Mouse (Mus musculus): Measurements from ENCODE around the gene Rin3.
"Not testable (repeated sequence)": the region's sequence is repeated elsewhere in the genome, so short reads cannot be mapped to it uniquely, and the experiment has no call there.

The Rin3 gene

GRCm38 (mm10) chr12:102282763-102283482 is at the start of gene Rin3:
Gene Rin3, plus strand, starts transcription at chr12:102283048.
- DNase-seq (ENCODE audit: low read depth, low spot score) = no peak

DNA sequence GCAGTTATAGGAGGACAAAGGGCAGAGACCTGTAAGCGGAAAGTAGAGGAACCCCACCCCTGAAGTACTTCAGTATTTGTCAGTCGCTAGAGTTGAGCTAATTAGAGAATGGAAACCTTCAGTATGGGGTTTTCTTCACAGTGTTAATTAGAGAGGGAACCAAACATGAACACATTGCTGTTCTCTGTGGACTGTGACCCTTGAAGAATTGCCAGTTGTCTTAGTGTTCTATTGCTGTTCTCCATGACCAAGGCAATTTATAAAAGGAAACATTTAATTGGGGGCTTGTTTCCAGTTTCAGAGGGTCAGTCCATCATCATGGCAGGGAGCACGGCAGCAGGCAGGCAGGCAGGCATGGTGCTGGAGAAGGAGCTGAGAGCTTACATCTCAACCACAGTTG is 47.3 kb upstream of the Rin3 start:
- no peak for DNase-seq (ENCODE audit: low read depth, low spot score)

- DNase-seq (ENCODE audit: low read depth, low spot score) = no peak
Observed at GRCm38 (mm10) chr12:102236317-102236716, 46.5 kb upstream of the Rin3 start.

DNA sequence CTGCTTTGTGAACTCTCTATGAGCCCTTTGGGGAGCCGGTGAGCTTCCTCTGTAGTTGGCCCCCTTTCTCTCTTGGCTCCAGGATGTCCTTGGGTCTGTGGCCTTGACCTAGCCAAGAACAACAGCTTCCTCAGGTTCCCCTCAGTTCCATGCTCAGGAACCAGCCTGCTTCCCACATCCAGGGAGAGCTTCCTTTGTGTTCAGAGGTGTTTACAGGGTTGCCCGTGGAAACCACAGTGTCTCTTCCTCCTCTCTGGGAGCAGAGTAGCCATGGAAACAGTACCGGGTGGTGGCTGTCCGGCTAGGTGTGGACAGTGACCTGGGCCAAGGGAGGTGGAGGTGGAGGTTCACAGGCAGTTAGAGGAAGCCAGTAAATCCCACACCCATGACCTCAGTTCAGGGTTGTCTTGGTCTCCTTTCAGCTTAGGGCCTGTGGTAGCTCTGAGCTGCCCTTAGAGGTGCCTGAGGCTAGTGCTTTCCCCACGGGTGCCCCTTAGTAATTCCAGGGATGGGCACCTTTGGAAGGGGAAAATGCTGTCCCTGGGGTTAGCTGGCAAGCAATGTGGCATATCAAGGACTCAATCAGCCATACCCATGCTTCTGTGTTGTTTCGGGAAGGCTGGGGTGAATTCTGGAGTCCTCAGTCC is 40.6 kb upstream of the Rin3 start:
- DNase-seq (ENCODE audit: low read depth, low spot score) = no peak

- DNase-seq (ENCODE audit: low read depth, low spot score) = no peak
Observed at GRCm38 (mm10) chr12:102243915-102244314, 38.9 kb upstream of the Rin3 start.

- DNase-seq (ENCODE audit: low read depth, low spot score) = no peak
Observed at GRCm38 (mm10) chr12:102246226-102246625, 36.6 kb upstream of the Rin3 start.

DNA sequence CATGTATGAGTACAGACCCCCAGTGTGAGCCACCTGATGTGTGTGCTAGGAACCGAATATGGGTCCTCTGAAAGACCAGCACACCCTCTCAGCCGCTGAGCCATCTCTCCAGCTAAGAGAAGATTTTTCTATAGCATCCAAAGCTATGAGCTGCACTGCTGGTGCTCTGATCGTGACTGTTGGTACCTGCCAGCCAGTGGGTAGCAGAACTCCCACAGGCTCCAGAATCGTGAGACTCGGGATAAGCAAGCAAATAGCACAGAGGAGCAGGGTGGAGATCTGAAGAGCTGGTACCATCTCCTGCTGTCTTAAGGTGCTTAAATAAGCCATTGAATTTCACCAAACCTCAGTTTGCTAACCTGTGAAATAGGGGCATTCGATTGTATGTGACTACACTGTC is 34.7 kb upstream of the Rin3 start:
- no peak for DNase-seq (ENCODE audit: low read depth, low spot score)

DNA sequence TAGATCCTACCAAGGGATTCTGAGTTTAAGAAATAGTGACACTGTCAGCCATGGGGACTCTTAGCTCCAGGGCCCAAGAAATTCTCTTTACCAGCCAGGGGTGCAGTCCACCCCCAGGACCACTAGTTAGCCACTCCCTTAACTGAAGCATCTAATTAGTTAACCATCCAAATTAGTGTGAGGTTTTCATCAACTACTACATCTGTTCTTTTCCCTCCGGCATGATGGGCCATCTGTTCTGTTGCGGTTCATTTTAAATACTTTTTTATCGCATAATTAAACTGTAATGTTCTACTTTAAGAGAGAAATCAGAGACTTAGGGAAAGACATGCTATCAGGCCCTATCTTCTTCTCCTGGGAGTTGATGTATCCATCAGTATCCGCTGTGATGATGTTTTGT is 32.5 kb upstream of the Rin3 start:
- DNase-seq (ENCODE audit: low read depth, low spot score) = no peak

DNA sequence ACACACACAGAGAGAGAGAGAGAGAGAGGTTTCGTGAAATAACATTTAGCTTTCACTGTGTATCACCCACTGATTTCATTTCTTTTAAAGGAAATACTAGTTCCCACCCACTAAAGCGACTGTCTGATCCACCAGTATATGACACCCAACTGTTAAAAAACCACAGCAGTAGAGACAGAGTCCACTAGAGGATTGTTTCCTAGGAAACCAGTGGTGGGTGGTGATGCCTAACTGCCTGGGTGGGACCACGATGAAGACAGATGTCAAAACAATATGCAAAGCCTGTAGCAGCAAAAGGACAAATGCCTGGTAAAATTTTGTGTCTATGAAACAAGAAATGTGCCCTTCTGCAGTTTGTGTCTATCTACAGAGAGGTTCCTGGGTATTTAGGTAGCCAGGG is 31.8 kb upstream of the Rin3 start:
- DNase-seq (ENCODE audit: low read depth, low spot score) = no peak

- DNase-seq (ENCODE audit: low read depth, low spot score) = no peak
Observed at GRCm38 (mm10) chr12:102251985-102252384, 30.9 kb upstream of the Rin3 start.

- no peak for DNase-seq (ENCODE audit: low read depth, low spot score)
Observed at GRCm38 (mm10) chr12:102252525-102252924, 30.3 kb upstream of the Rin3 start.

DNA sequence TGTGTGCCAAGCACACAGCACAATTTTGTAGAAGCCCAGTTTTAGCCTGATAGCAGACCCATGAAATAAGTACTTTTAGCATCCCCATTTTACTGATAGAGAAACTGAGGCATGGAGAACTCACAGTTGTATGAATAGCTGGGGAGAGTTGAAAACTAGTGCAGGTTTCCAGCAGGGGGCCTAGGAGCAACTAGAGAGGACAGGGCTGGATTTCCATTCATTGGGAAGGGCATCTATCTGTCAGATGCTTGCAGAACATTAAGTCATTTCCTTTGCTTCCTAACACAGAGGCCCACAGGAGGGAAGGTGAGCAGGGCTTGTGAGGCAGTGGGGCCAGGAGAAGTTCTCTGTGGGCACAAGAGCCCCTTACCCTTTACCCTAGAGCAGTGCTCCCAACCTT is 27.8 kb upstream of the Rin3 start:
- DNase-seq (ENCODE audit: low read depth, low spot score) = no peak

DNA sequence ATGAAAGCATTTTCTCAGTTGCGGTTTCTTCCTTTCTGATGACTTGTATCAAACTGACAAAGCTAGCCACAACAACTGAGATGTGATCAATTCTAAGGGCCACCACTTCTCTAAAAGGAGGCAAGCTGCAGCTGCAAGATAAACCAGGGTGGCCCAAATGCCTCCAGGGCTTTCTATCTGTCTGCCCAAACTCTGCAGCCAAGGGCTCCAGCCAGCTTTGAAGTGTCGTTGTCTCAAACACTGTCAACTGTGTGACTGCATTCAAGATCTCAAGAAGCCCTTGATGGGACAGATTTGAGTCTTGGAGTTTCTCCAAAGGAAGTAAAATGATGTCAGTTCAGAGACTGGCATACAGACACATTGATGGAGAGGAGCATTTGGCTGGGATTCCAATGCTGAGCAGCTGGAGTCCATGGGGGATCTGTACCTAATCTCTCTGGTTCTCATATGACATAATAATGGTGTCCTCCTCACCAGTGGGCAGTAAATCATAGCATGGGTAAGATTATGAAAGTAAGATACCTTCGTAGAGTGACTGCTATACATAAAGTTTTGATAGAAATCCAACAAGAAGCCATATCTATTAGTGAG is 24.2 kb upstream of the Rin3 start:
- no peak for DNase-seq (ENCODE audit: low read depth, low spot score)

DNA sequence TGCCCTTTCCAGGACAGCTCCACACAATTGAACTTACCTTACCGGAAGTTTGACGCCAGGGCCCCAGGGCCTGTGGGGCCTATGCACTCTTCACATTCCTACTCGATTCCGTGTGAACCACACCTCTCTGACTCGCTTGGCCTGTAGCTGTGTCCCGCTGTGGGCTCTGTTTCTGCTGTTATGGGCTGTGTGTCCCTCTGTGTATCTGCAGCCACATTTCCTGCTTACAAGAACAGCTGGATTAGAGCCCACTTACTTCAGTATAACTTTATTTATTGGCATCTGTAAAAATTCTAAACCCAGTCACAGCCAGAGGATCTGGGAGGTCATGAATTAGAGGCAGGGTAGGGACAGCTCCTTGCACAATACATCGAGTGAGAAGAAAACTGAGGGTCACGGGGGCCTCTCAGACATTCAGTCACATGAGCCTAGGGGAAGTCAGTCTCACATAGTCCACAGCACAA is 20.9 kb upstream of the Rin3 start:
- no peak for DNase-seq (ENCODE audit: low read depth, low spot score)

DNA sequence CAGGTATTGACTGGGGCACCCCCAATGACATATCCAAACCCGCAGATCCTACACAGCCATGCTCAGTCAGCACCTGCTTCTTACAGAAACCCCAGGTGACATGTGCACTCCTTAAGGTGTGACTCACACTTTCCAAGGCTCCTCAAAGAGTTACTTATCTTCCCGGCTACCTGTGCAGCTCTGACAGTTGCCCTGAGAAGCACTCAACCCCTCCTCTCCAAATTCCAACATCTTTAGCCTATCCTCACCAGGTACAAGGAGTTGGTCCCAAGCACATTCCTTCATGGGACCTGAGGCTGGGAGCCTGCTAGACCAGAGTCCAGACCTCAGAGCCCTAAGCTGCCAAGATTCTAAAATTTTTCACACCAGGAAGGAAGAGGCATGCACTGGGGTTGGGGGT is 20.0 kb upstream of the Rin3 start:
- DNase-seq (ENCODE audit: low read depth, low spot score) = no peak

- no peak for DNase-seq (ENCODE audit: low read depth, low spot score)
Observed at GRCm38 (mm10) chr12:102263249-102263648, 19.6 kb upstream of the Rin3 start.

DNA sequence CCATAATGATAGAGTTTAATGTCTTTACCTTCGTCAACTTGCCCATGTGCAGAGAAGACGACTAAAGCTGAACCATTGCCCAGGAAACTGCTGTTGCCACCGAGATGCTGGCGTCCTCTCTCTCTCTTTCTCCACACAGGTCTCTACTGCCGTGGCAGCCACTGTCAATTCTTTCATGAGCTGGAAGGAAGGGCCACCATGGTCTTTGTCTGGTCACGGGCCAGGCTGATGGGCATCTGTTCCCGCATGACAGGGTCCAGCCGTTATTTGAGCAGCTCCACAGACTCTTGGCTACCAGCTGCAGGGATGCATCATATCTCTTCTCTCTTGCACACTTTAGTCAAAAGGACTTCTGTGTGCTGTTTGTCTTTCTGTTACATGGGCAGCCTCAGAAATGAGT is 16.4 kb upstream of the Rin3 start:
- DNase-seq (ENCODE audit: low read depth, low spot score) = no peak

DNA sequence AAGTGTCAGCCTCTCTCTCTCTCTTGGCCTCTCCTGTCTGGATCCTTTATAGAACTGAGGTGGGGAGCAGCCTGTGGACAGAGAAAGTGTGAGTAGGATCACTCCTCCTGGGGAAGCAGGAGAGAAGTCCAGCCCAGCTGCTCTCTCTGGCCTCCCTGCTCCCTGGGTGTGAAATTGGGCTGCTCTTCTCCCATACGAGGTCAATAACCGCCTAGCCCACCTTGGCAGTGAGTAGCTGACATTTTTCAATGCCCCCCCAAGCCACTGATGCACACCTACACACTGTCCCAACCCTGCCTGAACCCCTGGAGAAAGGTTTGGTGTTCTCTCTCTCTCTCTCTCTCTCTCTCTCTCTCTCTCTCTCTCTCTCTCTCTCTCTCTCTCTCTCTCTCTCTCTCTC is 13.7 kb upstream of the Rin3 start:
- no peak for DNase-seq (ENCODE audit: low read depth, low spot score)

GRCm38 (mm10) chr12:102270776-102271405 is 12.0 kb upstream of the Rin3 start:
- DNase-seq (ENCODE audit: low read depth, low spot score) = no peak

GRCm38 (mm10) chr12:102271447-102271846 is 11.4 kb upstream of the Rin3 start:
- DNase-seq (ENCODE audit: low read depth, low spot score) = no peak

- DNase-seq (ENCODE audit: low read depth, low spot score) = no peak
Observed at GRCm38 (mm10) chr12:102275833-102276443, 6.9 kb upstream of the Rin3 start.

DNA sequence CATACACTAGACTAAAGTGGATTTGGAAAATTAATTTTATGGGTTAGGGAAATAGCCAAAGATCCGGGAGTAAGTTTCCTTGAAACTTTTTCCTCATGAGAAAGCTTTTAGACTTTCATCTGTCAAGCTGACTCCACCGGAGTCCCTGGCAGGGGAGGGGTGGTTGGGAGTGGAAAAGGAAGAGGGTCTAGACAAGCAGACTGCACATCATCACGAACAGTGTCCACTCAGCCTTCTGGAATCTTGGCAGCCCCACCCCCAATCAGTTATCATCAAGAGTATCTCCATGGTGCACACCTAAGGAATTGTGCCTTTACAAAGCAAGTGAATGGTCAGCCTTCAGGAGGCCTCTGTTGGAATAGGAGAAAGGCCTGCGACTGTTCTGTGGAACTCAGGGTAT is 2.6 kb upstream of the Rin3 start:
- not testable (repeated sequence) for DNase-seq (ENCODE audit: low read depth, low spot score)
